Mouse (Mus musculus) left cerebral cortex, postnatal 14 days (tissue): ENCODE results near the gene Gmfg. TPM values are rescaled to one million over a fixed set of nuclear protein-coding genes. Genes with fewer than 3 reads are reported as not detected.

Experiments used
- DNase-seq, 2 experiments: peaks; one replicate each; pipeline ENCODE4 v3.0.0; 2021 to 2022; ENCODE audit warnings: low spot score in 2 of 2, mixed read lengths in 1 of 2
- intact Hi-C: fragments of 180-260 bp; cut with DNase I; formaldehyde crosslinking; loops from one replicate; pipeline ENCODE4 v1.15.1; 2025
- total RNA-seq, 2 experiments: library from RNA; stranded (reverse); gene quantifications; 2 replicates each; pipeline ENCODE4 v1.2.3; 2021

The Gmfg gene
- total RNA-seq, 2 experiments from 2014 or later = 2.6 to 3.3 TPM

GRCm38 (mm10) chr7:28466721-28467212 lies 29.5 kb downstream of the Gmfg start:
- intact Hi-C loops = no loop called here
- DNase-seq = no peak

GRCm38 (mm10) chr7:28467213-28467751 lies 30.0 kb downstream of the Gmfg start:
- intact Hi-C loops = no loop called here
- DNase-seq = no peak

- intact Hi-C loops = no loop called here
- no peak for DNase-seq
Measured at GRCm38 (mm10) chr7:28476191-28476590, 38.9 kb downstream of the Gmfg start.

GRCm38 (mm10) chr7:28477363-28477762 lies 40.1 kb downstream of the Gmfg start:
- DNase-seq = no peak
- intact Hi-C loops = no loop called here

- intact Hi-C loops = no loop called here
- DNase-seq = no peak
Measured at GRCm38 (mm10) chr7:28478854-28479253, 41.6 kb downstream of the Gmfg start.

- intact Hi-C loops = no loop called here
- DNase-seq = peak in 1 of 2 experiments; percentile 11
Measured at GRCm38 (mm10) chr7:28482854-28483253, 45.6 kb downstream of the Gmfg start.

- DNase-seq = no peak
- intact Hi-C loops = no loop called here
Measured at GRCm38 (mm10) chr7:28484192-28484591, 46.9 kb downstream of the Gmfg start.

- intact Hi-C loops = no loop called here
- peak; percentile 31 to 71 for DNase-seq
Measured at GRCm38 (mm10) chr7:28488030-28488491, 50.8 kb downstream of the Gmfg start.

GRCm38 (mm10) chr7:28490410-28490809 lies 53.2 kb downstream of the Gmfg start:
- intact Hi-C loops = no loop called here
- DNase-seq = peak; percentile 34 to 45

- no peak for DNase-seq
- intact Hi-C loops = no loop called here
Measured at GRCm38 (mm10) chr7:28490903-28491302, 53.7 kb downstream of the Gmfg start.

- intact Hi-C loops = no loop called here
- no peak for DNase-seq
Measured at GRCm38 (mm10) chr7:28492310-28492709, 55.1 kb downstream of the Gmfg start.

GRCm38 (mm10) chr7:28495426-28495825 lies 58.2 kb downstream of the Gmfg start:
- DNase-seq = no peak
- intact Hi-C loops = no loop called here

Other genes starting within 250 kb of the Gmfg start
- 10 to 100 TPM; 63.8 to 73.4 TPM for gene Eid2, start 169.6 kb upstream of the Gmfg start, total RNA-seq
- gene Eid2b, start 159.7 kb upstream of the Gmfg start, total RNA-seq = 10 to 100 TPM; 40.7 to 44.1 TPM
- 1 to 10 TPM; 1.2 to 3.4 TPM for gene Selenov, start 146.3 kb upstream of the Gmfg start, total RNA-seq
- 1 to 10 TPM; 2.2 to 2.6 TPM for gene Dll3, start 135.2 kb upstream of the Gmfg start, total RNA-seq
- gene Timm50, start 125.4 kb upstream of the Gmfg start, total RNA-seq = 10 to 100 TPM; 39.9 to 42.8 TPM
- 100 to 1,000 TPM; 113 to 114 TPM for gene Supt5, start 98.7 kb upstream of the Gmfg start, total RNA-seq
- gene Rps16, start 86.8 kb upstream of the Gmfg start, total RNA-seq = 100 to 1,000 TPM; 481 to 507 TPM
- gene Plekhg2, start 64.8 kb upstream of the Gmfg start, total RNA-seq = 10 to 100 TPM; 10.1 to 10.3 TPM
- 1 to 10 TPM; 1.5 to 3.3 TPM for gene Zfp36, start 57.2 kb upstream of the Gmfg start, total RNA-seq
- gene Med29, start 44.7 kb upstream of the Gmfg start, total RNA-seq = 10 to 100 TPM; 18.0 to 19.8 TPM
- gene Paf1, start 44.5 kb upstream of the Gmfg start, total RNA-seq = 10 to 100 TPM; 59.9 to 60.0 TPM
- 10 to 100 TPM; 97.0 to 98.5 TPM for gene Lrfn1, start 14.5 kb downstream of the Gmfg start, total RNA-seq
- gene Ifnl2, start 73.0 kb downstream of the Gmfg start, total RNA-seq = not detected
- not detected for gene Ifnl3, start 85.4 kb downstream of the Gmfg start, total RNA-seq
- gene Sycn, start 103.4 kb downstream of the Gmfg start, total RNA-seq = not detected
- under 1 TPM; 0.36 to 0.53 TPM for gene Nccrp1, start 109.8 kb downstream of the Gmfg start, total RNA-seq
- gene Samd4b, start 160.7 kb downstream of the Gmfg start, total RNA-seq = 10 to 100 TPM; 59.8 to 61.6 TPM
- gene Pak4, start 160.7 kb downstream of the Gmfg start, total RNA-seq = 1 to 10 TPM; 8.7 to 10.0 TPM
- gene Acp7, start 193.9 kb downstream of the Gmfg start, total RNA-seq = 1 to 10 TPM in 1 of 2 experiments, under 1 TPM in 1; 0.53 to 1.1 TPM